Mouse (Mus musculus) MEL (cell line): Measurements from ENCODE around the gene Cuta. TPM values are rescaled to one million over a fixed set of nuclear protein-coding genes. Genes with fewer than 3 reads are reported as not detected.

Source experiments
- DNase-seq: peaks from one replicate; pipeline ENCODE4 v3.0.0; 2011; ENCODE audit warnings: low read depth, low spot score
- H3K27ac ChIP-seq: 2 replicates; pipeline ENCODE4 v1.5.1; 2012; ENCODE audit warnings: low read depth, mild to moderate bottlenecking, control low read depth, low read length, moderate library complexity; ENCODE audit not compliant: control insufficient read depth
- H3K27me3 ChIP-seq, 2 experiments: fragments of 150-350 bp in 1 of 2; sonication (generic) in 1 of 2; 2 replicates each; pipeline ENCODE4 v1.6.1; 2012; ENCODE audit warnings: low read length in 2 of 2, mild to moderate bottlenecking in 2 of 2, improper control_type of control experiment in 1 of 2, moderate library complexity in 1 of 2; ENCODE audit not compliant: insufficient read depth in 2 of 2, control insufficient read depth in 1 of 2
- H3K36me3 ChIP-seq, 2 experiments: 2 replicates each; pipeline ENCODE4 v1.6.1; 2012 to 2014; ENCODE audit warnings: low read length in 2 of 2, improper control_type of control experiment in 1 of 2, inconsistent platforms in 1 of 2, mild to moderate bottlenecking in 1 of 2; ENCODE audit not compliant: insufficient read depth in 2 of 2, control insufficient read depth in 1 of 2
- H3K4me1 ChIP-seq, 2 experiments: fragments of 150-350 bp in 1 of 2; sonication (generic) in 1 of 2; 2 replicates each; pipeline ENCODE4 v1.6.1; 2012; ENCODE audit warnings: low read length in 2 of 2, improper control_type of control experiment in 1 of 2, mild to moderate bottlenecking in 1 of 2; ENCODE audit not compliant: insufficient read depth in 2 of 2, control insufficient read depth in 1 of 2
- H3K4me3 ChIP-seq, 2 experiments: fragments of 150-350 bp in 1 of 2; sonication (generic) in 1 of 2; 2 replicates each; pipeline ENCODE4 v1.5.1; 2012; ENCODE audit warnings: low read depth in 2 of 2, low read length in 2 of 2, mild to moderate bottlenecking in 2 of 2, moderate library complexity in 2 of 2, control low read depth in 1 of 2, improper control_type of control experiment in 1 of 2; ENCODE audit not compliant: control insufficient read depth in 1 of 2, insufficient read depth in 1 of 2
- H3K79me2 ChIP-seq: 2 replicates; pipeline ENCODE4 v1.6.1; 2012; ENCODE audit warnings: mild to moderate bottlenecking, low read length, moderate library complexity; ENCODE audit not compliant: control insufficient read depth, poor library complexity, insufficient read depth
- H3K9ac ChIP-seq: 2 replicates; pipeline ENCODE4 v1.6.1; 2012; ENCODE audit warnings: low read depth, mild to moderate bottlenecking, control low read depth, low read length, moderate library complexity; ENCODE audit not compliant: control insufficient read depth, poor library complexity, severe bottlenecking
- H3K9me3 ChIP-seq: fragments of 150-350 bp; sonication (generic); replicated peaks from 2 replicates; pipeline ENCODE4 v1.6.1; 2012; ENCODE audit warnings: mild to moderate bottlenecking, low read length, improper control_type of control experiment, moderate library complexity; ENCODE audit not compliant: insufficient read depth
- ELF1 ChIP-seq: IDR thresholded peaks from 2 replicates; pipeline ENCODE4 v1.6.1; 2014; ENCODE audit warnings: low read depth, mild to moderate bottlenecking, inconsistent platforms, low read length, improper control_type of control experiment, moderate library complexity
- EP300 ChIP-seq, 2 experiments: IDR thresholded peaks; 2 replicates each; pipeline ENCODE4 v1.6.1; 2011; ENCODE audit warnings: improper control_type of control experiment in 2 of 2, low read length in 2 of 2, low read depth in 1 of 2, mild to moderate bottlenecking in 1 of 2
- ETS1 ChIP-seq: IDR thresholded peaks from 2 replicates; pipeline ENCODE4 v1.6.1; 2012; ENCODE audit warnings: low read depth, mild to moderate bottlenecking, inconsistent platforms, low read length, improper control_type of control experiment, moderate library complexity
- GABPA ChIP-seq: IDR thresholded peaks from 2 replicates; pipeline ENCODE4 v1.6.1; 2012; ENCODE audit warnings: low read depth, mild to moderate bottlenecking, inconsistent platforms, low read length, improper control_type of control experiment, moderate library complexity
- GATA1 ChIP-seq: IDR thresholded peaks from 2 replicates; pipeline ENCODE4 v1.6.1; 2011; ENCODE audit warnings: low read depth, low read length, improper control_type of control experiment
- HCFC1 ChIP-seq: IDR thresholded peaks from 2 replicates; pipeline ENCODE4 v1.6.1; 2012; ENCODE audit warnings: low read depth, mild to moderate bottlenecking, inconsistent platforms, low read length, improper control_type of control experiment, moderate library complexity
- MAX ChIP-seq: IDR thresholded peaks from 2 replicates; pipeline ENCODE4 v1.6.1; 2011; ENCODE audit warnings: low read length, improper control_type of control experiment
- MEF2A ChIP-seq: IDR thresholded peaks from 2 replicates; pipeline ENCODE4 v1.6.1; 2014; ENCODE audit warnings: low read depth, mild to moderate bottlenecking, inconsistent platforms, low read length, improper control_type of control experiment; ENCODE audit not compliant: poor library complexity, insufficient replicate concordance, severe bottlenecking; ENCODE audit errors: extremely low read depth
- MYC ChIP-seq: IDR thresholded peaks from 2 replicates; pipeline ENCODE4 v1.6.1; 2011; ENCODE audit warnings: low read depth, mild to moderate bottlenecking, low read length, improper control_type of control experiment, moderate library complexity
- NELFE ChIP-seq: IDR thresholded peaks from 2 replicates; pipeline ENCODE4 v1.6.1; 2011; ENCODE audit warnings: low read depth, low read length, improper control_type of control experiment
- NRF1 ChIP-seq: IDR thresholded peaks from 2 replicates; pipeline ENCODE4 v1.6.1; 2014; ENCODE audit warnings: low read depth, mild to moderate bottlenecking, inconsistent platforms, low read length, improper control_type of control experiment, moderate library complexity; ENCODE audit not compliant: poor library complexity, insufficient read depth, severe bottlenecking
- POLR2AphosphoS2 ChIP-seq: IDR thresholded peaks from 2 replicates; pipeline ENCODE4 v1.6.1; 2011; ENCODE audit warnings: low read length, improper control_type of control experiment
- POLR2AphosphoS5 ChIP-seq: IDR thresholded peaks from 2 replicates; pipeline ENCODE4 v1.6.1; 2012; ENCODE audit warnings: low read depth, borderline replicate concordance, mild to moderate bottlenecking, inconsistent platforms, low read length, moderate library complexity, mixed read lengths
- RCOR1 ChIP-seq: IDR thresholded peaks from 2 replicates; pipeline ENCODE4 v1.6.1; 2012; ENCODE audit warnings: low read depth, mild to moderate bottlenecking, inconsistent platforms, low read length, improper control_type of control experiment
- SIN3A ChIP-seq: IDR thresholded peaks from 2 replicates; pipeline ENCODE4 v1.6.1; 2012; ENCODE audit warnings: low read length, improper control_type of control experiment, inconsistent platforms
- SMC3 ChIP-seq: IDR thresholded peaks from 2 replicates; pipeline ENCODE4 v1.6.1; 2011; ENCODE audit warnings: low read depth, low read length, improper control_type of control experiment
- TCF12 ChIP-seq: IDR thresholded peaks from 2 replicates; pipeline ENCODE4 v1.6.1; 2014; ENCODE audit warnings: low read depth, mild to moderate bottlenecking, inconsistent platforms, low read length, improper control_type of control experiment, moderate library complexity
- ZKSCAN1 ChIP-seq: IDR thresholded peaks from 2 replicates; pipeline ENCODE4 v1.6.1; 2012; ENCODE audit warnings: low read depth, mild to moderate bottlenecking, inconsistent platforms, low read length, improper control_type of control experiment, moderate library complexity
- polyA plus RNA-seq, 2 experiments: library from polyadenylated mRNA; stranded (reverse) in 1 of 2; unstranded in 1 of 2; fragments of >175 nt in 1 of 2; fragments of >200 nt in 1 of 2; gene quantifications; 2 replicates each; pipeline versions ENCODE4 v1.2.1 to v1.2.4; 2012; ENCODE audit warnings: low replicate concordance in 2 of 2, low read depth in 1 of 2; ENCODE audit not compliant: insufficient read length in 2 of 2, insufficient read depth in 1 of 2, missing spikeins in 1 of 2
- total RNA-seq: library from RNA; depleted of rRNA; stranded (reverse); fragments of 300-350 nt; gene quantifications from 2 replicates; pipeline ENCODE4 v1.2.3, GENCODE M21; 2012

Gene Cuta
- total and polyA plus RNA-seq, 3 experiments: 66.8 to 220 TPM; not detected in 1

DNA sequence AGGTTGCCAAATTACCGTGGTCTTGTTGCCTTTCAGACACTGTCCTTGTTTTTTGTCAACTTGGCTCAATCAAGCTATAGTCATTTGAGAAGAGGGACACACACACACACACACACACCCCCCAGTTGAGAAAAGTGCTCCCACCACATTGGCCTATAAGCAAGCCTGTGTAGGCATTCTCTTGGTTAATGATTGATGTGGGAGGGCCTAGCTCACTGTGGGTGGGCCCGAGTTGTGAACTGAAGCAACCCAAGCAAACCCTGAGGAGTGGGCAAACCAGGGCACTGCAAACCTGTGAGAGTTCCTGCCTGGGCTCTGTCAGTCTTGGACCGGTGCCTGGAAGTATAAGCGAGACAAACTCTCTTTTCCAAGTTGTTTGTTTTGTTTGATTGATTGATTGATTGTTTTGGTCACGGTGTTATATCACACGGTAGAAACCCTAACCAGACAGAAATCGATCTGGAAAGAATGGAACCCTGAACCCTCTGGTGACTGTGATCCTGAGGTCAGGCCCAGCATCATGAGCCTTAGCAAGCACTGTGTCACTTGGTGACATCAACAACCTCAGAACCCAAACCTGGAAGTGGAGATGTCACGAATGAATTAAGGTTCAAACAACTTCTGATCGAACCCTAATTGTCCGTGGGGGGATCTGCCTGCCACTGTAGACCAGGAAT lies 46.3 kb upstream of the Cuta start:
- DNase-seq: no peak

DNA sequence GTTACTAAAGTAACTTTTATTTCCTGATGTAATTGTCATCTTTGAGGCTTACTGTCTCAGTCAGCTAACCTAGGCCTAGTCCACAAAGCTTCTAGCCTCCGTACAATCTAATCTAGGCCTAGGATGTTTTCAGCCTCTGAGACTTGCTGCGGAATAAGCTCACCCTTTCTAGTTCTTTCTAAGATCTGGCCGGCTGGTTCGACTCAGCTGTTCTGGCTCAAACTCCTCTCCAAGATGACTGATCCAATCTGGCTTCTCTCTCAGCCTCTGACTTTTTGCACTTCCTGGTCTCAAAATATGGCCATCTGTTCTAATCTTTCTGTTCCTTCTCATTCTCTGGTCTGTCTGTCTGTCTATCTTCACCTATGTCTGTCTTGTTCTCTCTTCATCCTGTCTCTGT lies 44.0 kb upstream of the Cuta start:
- H3K36me3 ChIP-seq: peaks cover 0 to 26% of the 10 kb centered on the region in 2 experiments; a peak in 3 of 4 replicates
- H3K4me3 ChIP-seq: no peak overlapping the region
- no peak for DNase-seq
- H3K27me3 ChIP-seq: no peaks in the 10 kb centered on the region
- peaks cover 8 to 27% of the 10 kb centered on the region in 2 experiments for H3K4me1 ChIP-seq
- TF ChIP-seq SMC3: no peak
- TF ChIP-seq MAX: no peak
- no peak for TF ChIP-seq NRF1
- TF ChIP-seq, all 39 proteins: peak for 0
- no peaks in the 10 kb centered on the region for H3K79me2 ChIP-seq
- H3K9ac ChIP-seq: no peak overlapping the region
- H3K9me3 ChIP-seq: no peaks in the 10 kb centered on the region
- no peak overlapping the region for H3K27ac ChIP-seq

More for the DNA sequence above, 46.3 kb upstream of the Cuta start:
- no peak overlapping the region for H3K4me3 ChIP-seq
- H3K27me3 ChIP-seq: no peaks in the 10 kb centered on the region
- no peaks in the 10 kb centered on the region for H3K9me3 ChIP-seq
- TF ChIP-seq MEF2A (no peak), ZKSCAN1 (no peak), SIN3A (no peak), MYC (no peak), NRF1 (no peak), POLR2AphosphoS2 (no peak), GABPA (no peak), HCFC1 (no peak), ELF1 (no peak), POLR2AphosphoS5 (no peak)
- H3K9ac ChIP-seq: no peak overlapping the region
- peaks cover 0 to 12% of the 10 kb centered on the region in 2 experiments; a peak in 2 of 4 replicates for H3K36me3 ChIP-seq
- no peaks in the 10 kb centered on the region for H3K79me2 ChIP-seq
- peaks cover 7 to 13% of the 10 kb centered on the region in 2 experiments for H3K4me1 ChIP-seq
- no peak overlapping the region for H3K27ac ChIP-seq

DNA sequence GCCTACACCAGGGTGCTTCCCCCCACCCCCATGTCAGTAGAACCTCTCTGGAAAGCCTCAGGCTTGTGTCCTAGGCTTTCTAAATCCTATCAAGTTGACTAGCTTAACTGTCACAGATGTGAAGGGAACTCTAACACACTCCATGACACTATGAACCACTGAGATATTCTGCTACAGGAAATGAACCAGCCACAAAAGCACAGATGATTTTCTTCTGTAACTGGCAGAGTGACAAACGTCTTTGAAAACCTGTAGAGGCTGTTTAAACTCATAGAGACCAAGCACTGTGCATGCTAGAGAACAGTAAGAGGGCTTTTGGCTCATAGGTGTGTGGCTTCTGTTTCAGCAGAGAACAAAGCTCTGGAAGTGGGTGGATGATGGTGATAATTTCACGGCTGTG lies 41.7 kb upstream of the Cuta start:
- H3K27me3 ChIP-seq: no peaks in the 10 kb centered on the region
- H3K27ac ChIP-seq: peak overlapping the region; percentile 49; the same call in 1 of the 2 replicates
- TF ChIP-seq ETS1 (peak; percentile 90), RCOR1 (peak; percentile 15; the same call in 1 of the 2 replicates), POLR2AphosphoS2 (no peak), NELFE (no peak), TCF12 (peak; percentile 65; the same call in 1 of the 2 replicates), EP300 (IDR thresholded peaks at IDR 0.05; ENCODE audit: low read depth in 1 of 2, low read length in 2 of 2) (peak; percentile 62 to 68; a peak in 2 of 4 replicates), GATA1 (peak; percentile 20; the same call in 1 of the 2 replicates), SIN3A (peak; percentile 66; the same call in 1 of the 2 replicates)
- H3K9ac ChIP-seq: no peak overlapping the region
- H3K4me1 ChIP-seq: peaks cover 8 to 30% of the 10 kb centered on the region in 2 experiments
- peak; percentile 73 for DNase-seq
- no peak overlapping the region for H3K4me3 ChIP-seq
- H3K36me3 ChIP-seq: peaks cover 3 to 26% of the 10 kb centered on the region in 2 experiments; a peak in 3 of 4 replicates
- H3K9me3 ChIP-seq: no peaks in the 10 kb centered on the region
- H3K79me2 ChIP-seq: peaks cover 5% of the 10 kb centered on the region
